Mouse (Mus musculus) spleen, adult 2 months (tissue): ENCODE measurements at regions not wholly inside any gene's neighbourhood (a gene's known extent, or its start where the extent isn't known, plus 50 kb on each side); places are given as distances from the start of the nearest gene placed in this dataset.

ENCODE experiments used
- CTCF ChIP-seq: fragments of 200-500 bp; IDR thresholded peaks from 2 replicates; pipeline ENCODE4 v1.5.1; 2011; ENCODE audit warnings: mild to moderate bottlenecking, inconsistent platforms; ENCODE audit not compliant: insufficient read depth, insufficient read length, insufficient replicate concordance; ENCODE audit errors: extremely low read depth
- POLR2A ChIP-seq: fragments of 200-500 bp; IDR thresholded peaks from 2 replicates; pipeline ENCODE4 v1.6.1; 2011; ENCODE audit warnings: low read depth, low read length, inconsistent platforms

DNA sequence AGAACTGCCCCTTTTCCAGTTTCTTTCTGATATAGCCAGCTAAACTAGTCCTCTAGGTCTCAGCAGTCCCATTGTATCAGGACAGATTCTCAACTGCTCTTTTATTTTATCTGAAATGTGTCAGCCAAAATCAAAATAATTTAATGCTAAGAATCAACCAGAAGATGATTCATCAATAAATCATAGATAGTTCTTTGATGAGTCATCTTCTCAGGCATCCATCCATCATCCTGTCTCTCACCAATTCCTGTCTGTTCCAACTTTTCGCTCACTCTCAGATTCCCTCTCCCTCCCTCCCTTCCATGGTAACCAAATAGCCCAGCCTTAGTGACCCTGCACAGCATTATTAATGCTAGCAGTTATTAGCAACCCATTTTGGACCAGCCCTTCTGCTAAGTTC lies 134.0 kb upstream of the Slc24a5 start:
- TF ChIP-seq CTCF: no peak
- TF ChIP-seq POLR2A: no peak
